Mouse (Mus musculus): ENCODE results near the gene Fnd3c2. TPM values are rescaled to one million over a fixed set of nuclear protein-coding genes. Genes with fewer than 3 reads are reported as not detected.
"Not testable (repeated sequence)": the region's sequence is repeated elsewhere in the genome, so short reads cannot be mapped to it uniquely, and the experiment has no call there.

The Fnd3c2 gene
- not detected for total RNA-seq (2021)

GRCm38 (mm10) chrX:106255276-106255675, at the start of gene Fnd3c2:
Gene Fnd3c2 (minus strand): TSS chrX:106255376.
- no peak for DNase-seq
- intact Hi-C loops (cut with DNase I), result no loop called here

- intact Hi-C loops (cut with DNase I), result no loop called here
Measured at GRCm38 (mm10) chrX:106284441-106284840, 29.3 kb upstream of the Fnd3c2 start.

GRCm38 (mm10) chrX:106221058-106221457, 34.1 kb downstream of the Fnd3c2 start, which contains the start of gene Taf9b:
Gene Taf9b (minus strand): TSS chrX:106221158.
- no peak for DNase-seq
- intact Hi-C loops (cut with DNase I), result no loop called here

More at GRCm38 (mm10) chrX:106284441-106284840, 29.3 kb upstream of the Fnd3c2 start:
- DNase-seq, result no peak

GRCm38 (mm10) chrX:106219171-106220032, 35.8 kb downstream of the Fnd3c2 start:
- peak; percentile 69 for DNase-seq
- intact Hi-C loops (cut with DNase I), result no loop called here

- intact Hi-C loops (cut with DNase I), result no loop called here
- DNase-seq, result no peak
Measured at GRCm38 (mm10) chrX:106209100-106209499, 46.1 kb downstream of the Fnd3c2 start.

- DNase-seq, result no peak
- intact Hi-C loops (cut with DNase I), result loop anchor here (10.0 kb wide), 1 partner anchor 186 kb away; no protein-coding TSS in a partner anchor
Measured at GRCm38 (mm10) chrX:106198904-106199303, 56.3 kb downstream of the Fnd3c2 start.

- DNase-seq, result no peak
- intact Hi-C loops (cut with DNase I), result loop anchor here (10.0 kb wide), 1 partner anchor 187 kb away; no protein-coding TSS in a partner anchor
Measured at GRCm38 (mm10) chrX:106197308-106197707, 57.9 kb downstream of the Fnd3c2 start.

- intact Hi-C loops (cut with DNase I), result loop anchor here (10.0 kb wide), 1 partner anchor 190 kb away; no protein-coding TSS in a partner anchor
- DNase-seq, result not testable (repeated sequence)
Measured at GRCm38 (mm10) chrX:106194361-106194760, 60.8 kb downstream of the Fnd3c2 start.

GRCm38 (mm10) chrX:106190091-106190490, 65.1 kb downstream of the Fnd3c2 start:
- intact Hi-C loops (cut with DNase I), result loop anchor here (10.0 kb wide), 1 partner anchor 195 kb away; no protein-coding TSS in a partner anchor
- DNase-seq, result no peak

GRCm38 (mm10) chrX:106189356-106189755, 65.8 kb downstream of the Fnd3c2 start:
- DNase-seq, result no peak
- intact Hi-C loops (cut with DNase I), result no loop called here

GRCm38 (mm10) chrX:106187737-106188136, 67.4 kb downstream of the Fnd3c2 start:
- intact Hi-C loops (cut with DNase I), result no loop called here
- no peak for DNase-seq

- DNase-seq, result peak; percentile 95
- intact Hi-C loops (cut with DNase I), result no loop called here
Measured at GRCm38 (mm10) chrX:106186713-106187649, 68.2 kb downstream of the Fnd3c2 start, which contains the start of gene Pgk1. Gene Pgk1 (plus strand): TSS chrX:106187100.

GRCm38 (mm10) chrX:106185706-106186105, 69.5 kb downstream of the Fnd3c2 start:
- no peak for DNase-seq

More at GRCm38 (mm10) chrX:106185706-106186105, 69.5 kb downstream of the Fnd3c2 start:
- intact Hi-C loops (cut with DNase I), result no loop called here

Other genes starting within 250 kb of the Fnd3c2 start
- gene Magt1, start 243.5 kb downstream of the Fnd3c2 start, total RNA-seq (2021), result 10 to 100 TPM; 15.7 to 16.2 TPM
- gene Cox7b, start 239.7 kb downstream of the Fnd3c2 start, total RNA-seq (2021), result 100 to 1,000 TPM; 270 to 271 TPM
- gene Atp7a, start 228.1 kb downstream of the Fnd3c2 start, total RNA-seq (2021), result 10 to 100 TPM; 12.1 to 14.2 TPM
- under 1 TPM; 0.36 to 0.60 TPM for gene Tlr13, start 112.2 kb downstream of the Fnd3c2 start, total RNA-seq (2021)
- gene Pgk1, start 68.3 kb downstream of the Fnd3c2 start, total RNA-seq (2021), result 100 to 1,000 TPM; 211 to 234 TPM
- gene Taf9b, start 34.2 kb downstream of the Fnd3c2 start, total RNA-seq (2021), result 10 to 100 TPM; 19.0 to 19.6 TPM
- gene Fndc3c1, start 230.0 kb upstream of the Fnd3c2 start, total RNA-seq (2021), result not detected

Measured in left cerebral cortex, postnatal 4 days (tissue).